Mouse (Mus musculus) neural tube, embryonic 11.5 days (tissue): ENCODE measurements around the gene Jmjd6. TPM values are rescaled to one million over a fixed set of nuclear protein-coding genes. Genes with fewer than 3 reads are reported as not detected.
A peak's percentile ranks its signal among the peaks of the same experiment; 100 is the strongest.

ENCODE experiments used
- ATAC-seq: fragments of 200-750 bp; cut with Nextera tagmentation; 2 replicates; pipeline ENCODE4 v1.8.0; 2017; ENCODE audit warnings: moderate number of reproducible peaks, mild to moderate bottlenecking, moderate TSS enrichment, moderate library complexity; ENCODE audit not compliant: insufficient read depth, low FRiP score, low TSS enrichment
- DNase-seq: peaks from one replicate; pipeline ENCODE4 v3.0.0-alpha.2; 2015; ENCODE audit warnings: low spot score
- H3K27ac ChIP-seq: fragments of 300-500 bp; sonication (generic); 2 replicates; pipeline ENCODE4 v1.5.1; 2014; ENCODE audit warnings: low read depth, mild to moderate bottlenecking, low read length
- H3K27me3 ChIP-seq: fragments of 300-500 bp; sonication (generic); 2 replicates; pipeline ENCODE4 v1.6.1; 2014; ENCODE audit warnings: mild to moderate bottlenecking, low read length, mixed read lengths; ENCODE audit not compliant: control insufficient read depth, insufficient read depth
- H3K36me3 ChIP-seq: fragments of 300-500 bp; sonication (generic); 2 replicates; pipeline ENCODE4 v1.6.1; 2014; ENCODE audit warnings: mild to moderate bottlenecking, low read length, moderate library complexity, mixed read lengths; ENCODE audit not compliant: control insufficient read depth, insufficient read depth
- H3K4me1 ChIP-seq: fragments of 300-500 bp; sonication (generic); 2 replicates; pipeline ENCODE4 v1.6.1; 2014; ENCODE audit warnings: low read length, mixed read lengths; ENCODE audit not compliant: control insufficient read depth, insufficient read depth
- H3K4me2 ChIP-seq: fragments of 300-500 bp; sonication (generic); 2 replicates; pipeline ENCODE4 v1.6.1; 2014; ENCODE audit warnings: low read depth, mild to moderate bottlenecking, moderate library complexity
- H3K4me3 ChIP-seq: fragments of 300-500 bp; sonication (generic); 2 replicates; pipeline ENCODE4 v1.5.1; 2014; ENCODE audit warnings: low read depth, low read length
- H3K9ac ChIP-seq: fragments of 300-500 bp; sonication (generic); 2 replicates; pipeline ENCODE4 v1.6.1; 2014; ENCODE audit warnings: mild to moderate bottlenecking, low read length
- H3K9me3 ChIP-seq: fragments of 300-500 bp; sonication (generic); 2 replicates; pipeline ENCODE4 v1.6.1; 2016; ENCODE audit warnings: low read length; ENCODE audit not compliant: control insufficient read depth
- WGBS: fragments of 180-500 bp; shearing (Covaris S2); extraction: QIAGEN DNeasy Blood & Tissue Kit; methylation state at CpG from one replicate; pipeline ENCODE4 v1.1.7; 2014; 5-methylcytosine and 5-hydroxymethylcytosine counted together
- polyA plus RNA-seq: library from polyadenylated mRNA; unstranded; fragments of >200 nt; fragmentation: Nextera tagmentation; extraction: Ambion mirVana; gene quantifications from 2 replicates; pipeline ENCODE4 v1.2.1, GENCODE M21; 2014

Gene Jmjd6
- polyA plus RNA-seq, 1 experiment from 2014 or later: 88.4 TPM

GRCm38 (mm10) chr11:116807938-116808606, 35.2 kb downstream of the Jmjd6 start:
- Histone ChIP-seq H3K4me1 (peaks cover 28% of the 10 kb centered on the region), H3K9me3 (no peaks in the 10 kb centered on the region), H3K36me3 (no peaks in the 10 kb centered on the region), H3K4me3 (no peak overlapping the region), H3K27ac (no peak overlapping the region), H3K4me2 (no peak overlapping the region), H3K9ac (no peak overlapping the region), H3K27me3 (no peaks in the 10 kb centered on the region)
- ATAC-seq: no peak
- 32% methylated on average over 7 of the region's 7 CpGs for WGBS
- peak; percentile 83 for DNase-seq

DNA sequence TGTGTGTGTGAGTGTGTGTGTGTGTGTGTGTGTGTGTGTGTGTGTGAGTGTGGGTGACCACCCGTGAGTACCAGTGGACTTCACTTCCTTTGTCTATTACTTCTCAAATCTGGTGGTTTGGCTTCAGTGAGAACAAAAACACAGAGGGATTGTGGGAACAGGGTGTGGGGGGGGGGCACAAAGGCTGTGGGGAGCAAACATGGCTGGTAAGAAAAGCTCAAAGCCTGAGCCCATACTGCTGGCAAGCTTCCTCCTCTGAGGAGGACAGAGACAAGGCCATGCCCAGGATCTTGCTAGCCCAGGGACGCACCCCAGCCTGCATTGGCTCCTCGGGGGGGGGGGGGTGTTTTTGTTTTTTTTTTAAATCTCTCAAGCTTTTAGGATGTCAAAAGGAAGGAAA, 35.7 kb downstream of the Jmjd6 start:
- Histone ChIP-seq H3K27me3 (no peaks in the 10 kb centered on the region), H3K4me1 (peaks cover 23% of the 10 kb centered on the region), H3K4me3 (no peak overlapping the region), H3K4me2 (no peak overlapping the region), H3K36me3 (no peaks in the 10 kb centered on the region), H3K27ac (no peak overlapping the region), H3K9ac (no peak overlapping the region), H3K9me3 (no peaks in the 10 kb centered on the region)
- DNase-seq (no peak), ATAC-seq (no peak)
- WGBS: 86% methylated on average over 2 of the region's 3 CpGs

GRCm38 (mm10) chr11:116807116-116807515, 36.1 kb downstream of the Jmjd6 start:
- 77% methylated on average over 7 of the region's 7 CpGs for WGBS
- no peaks in the 10 kb centered on the region for H3K27me3 ChIP-seq
- H3K36me3 ChIP-seq: no peaks in the 10 kb centered on the region
- ATAC-seq: no peak
- peaks cover 18% of the 10 kb centered on the region for H3K4me1 ChIP-seq
- no peak overlapping the region for H3K4me3 ChIP-seq
- no peak overlapping the region for H3K27ac ChIP-seq
- H3K9me3 ChIP-seq: no peaks in the 10 kb centered on the region
- no peak for DNase-seq
- no peak overlapping the region for H3K9ac ChIP-seq
- no peak overlapping the region for H3K4me2 ChIP-seq

DNA sequence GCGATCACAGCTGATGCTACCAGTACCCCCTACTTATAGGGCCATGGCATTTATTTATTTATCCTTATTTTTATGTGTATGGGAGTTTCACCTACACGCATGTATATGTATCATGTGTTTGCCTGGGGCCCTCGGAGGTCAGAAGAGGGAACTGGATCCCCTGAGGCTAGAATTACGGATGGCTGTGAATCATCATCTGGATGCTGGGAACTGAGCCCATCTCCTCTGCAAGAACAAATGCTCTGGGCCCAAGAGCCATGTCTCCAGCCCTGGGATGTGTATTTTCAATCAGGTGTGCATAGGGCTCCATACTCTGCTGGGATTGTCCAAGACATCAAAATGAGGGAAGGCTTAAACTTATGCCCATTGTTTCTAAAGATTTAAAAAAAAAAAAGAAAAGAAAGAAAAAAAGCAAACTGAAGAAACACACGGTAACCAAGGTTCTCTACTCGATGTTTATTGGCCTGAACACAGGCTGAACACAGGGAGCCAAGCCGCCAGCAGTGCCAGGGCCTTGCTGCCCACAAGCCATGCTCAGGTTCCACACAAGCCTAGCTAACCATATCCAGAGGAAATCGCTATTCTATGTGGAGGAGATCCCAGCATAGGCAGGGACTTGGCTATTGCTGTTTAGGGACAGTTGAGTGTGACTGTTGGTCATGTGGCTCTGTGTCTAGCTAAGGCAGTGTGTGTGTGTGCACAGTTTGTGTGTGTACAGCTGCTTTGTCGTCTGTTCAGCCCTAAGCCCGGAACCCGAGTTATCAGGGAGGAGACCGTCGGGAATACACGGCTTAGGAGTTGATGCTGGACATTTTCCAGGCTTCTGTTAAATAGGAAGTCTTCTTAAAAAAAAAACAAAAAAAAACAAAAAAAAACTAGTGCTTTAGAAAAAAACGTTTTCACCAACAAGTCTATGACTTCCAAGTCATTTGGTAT, 36.8 kb downstream of the Jmjd6 start:
- WGBS: 85% methylated on average over 15 of the region's 15 CpGs
- Histone ChIP-seq H3K4me1 (peaks cover 14% of the 10 kb centered on the region), H3K4me2 (no peak overlapping the region), H3K9ac (no peak overlapping the region), H3K9me3 (no peaks in the 10 kb centered on the region), H3K27ac (no peak overlapping the region), H3K36me3 (no peaks in the 10 kb centered on the region), H3K27me3 (no peaks in the 10 kb centered on the region), H3K4me3 (no peak overlapping the region)
- DNase-seq (no peak), ATAC-seq (no peak)

GRCm38 (mm10) chr11:116802709-116803108, 40.5 kb downstream of the Jmjd6 start:
- DNase-seq: no peak
- H3K4me1 ChIP-seq: no peaks in the 10 kb centered on the region; the same call in 1 of the 2 replicates
- 83% methylated on average over 5 of the region's 5 CpGs for WGBS
- H3K9me3 ChIP-seq: no peaks in the 10 kb centered on the region
- no peaks in the 10 kb centered on the region for H3K27me3 ChIP-seq
- H3K9ac ChIP-seq: no peak overlapping the region
- no peak for ATAC-seq
- no peaks in the 10 kb centered on the region for H3K36me3 ChIP-seq
- no peak overlapping the region for H3K27ac ChIP-seq
- H3K4me2 ChIP-seq: no peak overlapping the region
- no peak overlapping the region for H3K4me3 ChIP-seq

- no peaks in the 10 kb centered on the region; the same call in 1 of the 2 replicates for H3K4me1 ChIP-seq
- H3K9me3 ChIP-seq: no peaks in the 10 kb centered on the region
- no peak for DNase-seq
- no peaks in the 10 kb centered on the region for H3K36me3 ChIP-seq
- H3K9ac ChIP-seq: no peak overlapping the region
- WGBS: 70% methylated on average over 5 of the region's 5 CpGs
- ATAC-seq: no peak
- H3K27ac ChIP-seq: no peak overlapping the region
- H3K4me3 ChIP-seq: no peak overlapping the region
- no peak overlapping the region for H3K4me2 ChIP-seq
- H3K27me3 ChIP-seq: no peaks in the 10 kb centered on the region
Observed at GRCm38 (mm10) chr11:116801106-116801505, 42.1 kb downstream of the Jmjd6 start.

GRCm38 (mm10) chr11:116799364-116799763, 43.9 kb downstream of the Jmjd6 start:
- Histone ChIP-seq H3K4me1 (no peaks in the 10 kb centered on the region; the same call in 1 of the 2 replicates), H3K4me3 (no peak overlapping the region), H3K9me3 (no peaks in the 10 kb centered on the region), H3K9ac (no peak overlapping the region), H3K4me2 (no peak overlapping the region), H3K27me3 (no peaks in the 10 kb centered on the region), H3K36me3 (no peaks in the 10 kb centered on the region), H3K27ac (no peak overlapping the region)
- no peak for DNase-seq
- 93% methylated on average over 5 of the region's 5 CpGs for WGBS
- no peak for ATAC-seq
